Mouse (Mus musculus): ENCODE measurements around the gene Sun3.
A peak's percentile ranks its signal among the peaks of the same experiment; 100 is the strongest.

The Sun3 gene

GRCm38 (mm10) chr11:8983237-8983861 lies 65.4 kb downstream of the Sun3 start:
- DNase-seq (ENCODE audit: low read depth, low spot score): peak; percentile 50

- no peak for DNase-seq (ENCODE audit: low read depth, low spot score)
These were observed 70.6 kb downstream of the Sun3 start for GRCm38 (mm10) chr11:8978154-8978553.

- DNase-seq (ENCODE audit: low read depth, low spot score): no peak
These were observed 75.6 kb downstream of the Sun3 start, which contains the start of gene Pkd1l1 for GRCm38 (mm10) chr11:8973166-8973565. Gene Pkd1l1 (minus strand): TSS chr11:8973266.

GRCm38 (mm10) chr11:8972093-8972492 lies 76.7 kb downstream of the Sun3 start:
- no peak for DNase-seq (ENCODE audit: low read depth, low spot score)

DNA sequence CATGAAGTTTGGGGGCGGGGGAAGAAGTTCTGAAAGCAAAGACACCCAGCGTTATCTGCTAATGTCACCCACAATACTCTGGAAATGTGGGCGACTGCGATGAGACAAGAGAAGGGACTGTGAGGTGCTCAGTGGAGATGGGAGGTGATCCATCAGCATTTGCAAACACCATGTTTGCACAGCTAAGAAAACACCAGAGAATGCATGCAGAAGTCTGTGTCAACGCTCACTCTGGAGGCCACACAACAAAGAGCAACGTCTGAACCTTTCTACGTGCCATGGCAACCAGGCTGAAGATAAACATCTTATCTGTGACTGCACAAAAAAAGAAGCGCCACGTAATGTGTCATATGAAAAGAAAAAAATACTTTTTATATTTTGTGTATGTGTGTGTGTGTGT lies 78.3 kb downstream of the Sun3 start:
- DNase-seq (ENCODE audit: low read depth, low spot score): no peak

- no peak for DNase-seq (ENCODE audit: low read depth, low spot score)
These were observed 80.7 kb downstream of the Sun3 start for GRCm38 (mm10) chr11:8968094-8968493.
